Mouse (Mus musculus): ENCODE results near the gene Btnl6.
"Not testable (repeated sequence)": the region's sequence is repeated elsewhere in the genome, so short reads cannot be mapped to it uniquely, and the experiment has no call there.

Gene Btnl6

GRCm38 (mm10) chr17:34517252-34517651 is at the start of gene Btnl6:
TSS of gene Btnl6 (minus strand) at chr17:34517352.
- no peak for DNase-seq (ENCODE audit: low read depth, low spot score)

- no peak for DNase-seq (ENCODE audit: low read depth, low spot score)
Observed at GRCm38 (mm10) chr17:34564796-34565195, 47.6 kb upstream of the Btnl6 start.

GRCm38 (mm10) chr17:34564003-34564421 is 46.9 kb upstream of the Btnl6 start, which contains the start of gene Notch4:
TSS of gene Notch4 (plus strand) at chr17:34564268.
- no peak for DNase-seq (ENCODE audit: low read depth, low spot score)

DNA sequence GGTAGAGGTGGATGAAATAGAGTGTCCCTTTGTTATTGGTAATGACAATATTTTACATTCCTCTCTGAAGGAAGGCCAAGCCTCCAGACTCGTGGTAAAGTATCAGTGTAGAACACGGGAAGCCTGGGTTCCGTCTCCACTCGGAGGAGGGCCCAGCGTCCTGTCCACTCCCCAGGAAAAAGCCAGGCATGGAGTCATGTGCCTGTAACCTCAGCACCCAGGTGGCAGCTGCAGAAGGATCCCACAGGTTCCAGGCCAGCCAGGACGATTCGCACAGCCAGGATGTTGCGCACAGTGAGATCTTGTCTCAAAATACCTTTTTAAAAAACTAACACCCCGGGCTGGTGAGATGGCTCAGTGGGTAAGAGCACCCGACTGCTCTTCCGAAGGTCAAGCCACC is 46.2 kb upstream of the Btnl6 start:
- DNase-seq (ENCODE audit: low read depth, low spot score), result no peak

- peak; percentile 20 for DNase-seq (ENCODE audit: low read depth, low spot score)
Observed at GRCm38 (mm10) chr17:34562595-34562994, 45.4 kb upstream of the Btnl6 start.

GRCm38 (mm10) chr17:34561200-34561599 is 44.0 kb upstream of the Btnl6 start:
- DNase-seq (ENCODE audit: low read depth, low spot score), result no peak

- no peak for DNase-seq (ENCODE audit: low read depth, low spot score)
Observed at GRCm38 (mm10) chr17:34560438-34560837, 43.3 kb upstream of the Btnl6 start.

- no peak for DNase-seq (ENCODE audit: low read depth, low spot score)
Observed at GRCm38 (mm10) chr17:34559895-34560294, 42.7 kb upstream of the Btnl6 start.

DNA sequence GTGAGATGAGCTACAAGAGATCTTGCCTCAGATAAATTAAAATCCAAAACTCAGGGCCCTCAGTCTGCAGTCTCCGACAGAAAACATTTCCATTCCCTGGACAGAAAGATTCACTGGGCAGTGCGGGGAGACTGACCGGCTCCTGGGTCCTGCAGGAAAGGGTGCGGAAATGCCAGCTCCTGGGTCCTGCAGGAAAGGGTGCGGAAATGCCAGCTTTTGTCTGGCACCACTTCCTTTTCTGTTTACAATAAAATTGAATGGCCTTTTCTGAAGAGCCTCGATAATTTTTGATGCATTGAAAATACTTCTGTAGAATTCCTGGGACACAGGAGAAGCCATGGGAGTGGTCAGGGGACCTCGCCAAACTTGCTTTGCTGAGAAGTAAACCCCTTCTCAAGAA is 42.0 kb upstream of the Btnl6 start:
- no peak for DNase-seq (ENCODE audit: low read depth, low spot score)

DNA sequence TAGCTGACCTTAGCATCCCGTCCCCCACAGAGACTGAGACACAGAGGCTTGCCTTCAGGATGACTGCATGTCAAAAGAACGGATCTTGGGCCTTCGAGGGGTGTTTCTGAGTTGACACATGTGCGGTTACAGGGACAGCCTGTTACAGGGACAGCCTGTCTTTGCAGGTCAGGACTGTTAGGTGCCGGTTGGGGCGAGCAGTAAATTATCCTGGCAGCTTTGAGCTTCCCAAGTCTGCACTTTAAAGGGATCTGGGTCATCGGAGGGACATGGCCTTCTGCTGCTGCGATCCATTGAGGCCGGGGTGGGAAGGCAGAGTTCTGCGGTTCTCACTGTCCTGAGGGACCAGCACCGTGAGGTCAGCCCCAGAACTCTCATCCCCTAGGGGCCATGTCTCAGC is 40.3 kb upstream of the Btnl6 start:
- no peak for DNase-seq (ENCODE audit: low read depth, low spot score)

DNA sequence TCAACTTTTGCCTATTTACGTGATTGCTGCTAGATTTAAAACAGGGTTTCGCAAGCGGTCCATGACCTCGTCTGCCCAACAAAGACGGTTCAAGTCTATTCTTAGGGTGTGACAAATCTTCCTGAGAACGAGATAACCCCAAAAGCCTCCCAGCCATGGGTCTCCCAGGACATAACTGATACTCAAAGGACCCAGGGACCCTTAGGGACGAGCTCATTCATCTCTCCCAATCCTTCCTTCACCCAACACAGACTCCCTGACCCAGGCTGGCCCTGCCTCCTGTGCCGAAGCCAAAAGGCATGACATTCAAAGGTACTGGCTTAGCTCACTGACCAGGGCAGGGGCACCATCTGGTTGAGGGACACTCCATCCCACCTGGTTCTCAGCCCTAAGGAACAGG is 39.3 kb upstream of the Btnl6 start:
- no peak for DNase-seq (ENCODE audit: low read depth, low spot score)

- no peak for DNase-seq (ENCODE audit: low read depth, low spot score)
Observed at GRCm38 (mm10) chr17:34555483-34555882, 38.3 kb upstream of the Btnl6 start.

DNA sequence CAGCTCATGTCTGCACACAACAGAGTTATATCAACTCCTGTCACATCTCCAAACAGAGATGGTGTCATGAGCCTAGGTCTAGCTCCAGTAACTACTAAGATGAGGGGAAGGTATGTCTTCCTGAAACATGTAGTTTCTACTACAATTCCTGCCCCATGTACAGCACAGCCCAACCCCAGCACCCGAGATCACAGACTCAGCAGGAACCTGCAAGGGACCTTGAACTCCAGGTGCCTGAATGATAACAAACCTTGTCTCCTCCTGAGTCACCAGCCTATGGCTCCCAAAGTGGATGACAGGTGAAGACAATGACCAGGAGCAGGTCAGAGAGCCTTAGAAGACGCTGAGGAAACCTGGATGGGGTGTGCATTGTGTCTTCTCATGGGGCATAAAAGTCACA is 32.7 kb upstream of the Btnl6 start:
- no peak for DNase-seq (ENCODE audit: low read depth, low spot score)

GRCm38 (mm10) chr17:34549156-34549555 is 32.0 kb upstream of the Btnl6 start:
- no peak for DNase-seq (ENCODE audit: low read depth, low spot score)

GRCm38 (mm10) chr17:34547601-34548000 is 30.4 kb upstream of the Btnl6 start:
- DNase-seq (ENCODE audit: low read depth, low spot score), result no peak

DNA sequence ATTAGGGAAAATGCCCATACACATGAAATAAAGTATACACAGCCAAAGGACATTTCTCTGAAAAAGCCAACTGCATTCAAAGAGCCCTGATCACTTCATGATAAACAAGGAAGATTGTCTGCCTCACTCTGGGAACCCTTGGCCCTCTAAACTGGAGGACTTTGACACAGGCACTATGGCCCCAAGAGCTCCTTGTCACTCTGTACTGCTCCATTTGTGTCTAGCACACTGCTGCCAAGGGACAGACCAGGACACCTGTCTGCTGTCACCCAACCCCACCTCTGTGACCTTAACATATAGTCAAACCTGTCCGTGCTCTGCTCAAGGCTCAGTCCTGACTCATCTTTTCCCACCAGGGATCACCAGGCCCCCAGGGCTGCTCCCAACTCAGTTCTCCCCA is 29.6 kb upstream of the Btnl6 start:
- no peak for DNase-seq (ENCODE audit: low read depth, low spot score)

DNA sequence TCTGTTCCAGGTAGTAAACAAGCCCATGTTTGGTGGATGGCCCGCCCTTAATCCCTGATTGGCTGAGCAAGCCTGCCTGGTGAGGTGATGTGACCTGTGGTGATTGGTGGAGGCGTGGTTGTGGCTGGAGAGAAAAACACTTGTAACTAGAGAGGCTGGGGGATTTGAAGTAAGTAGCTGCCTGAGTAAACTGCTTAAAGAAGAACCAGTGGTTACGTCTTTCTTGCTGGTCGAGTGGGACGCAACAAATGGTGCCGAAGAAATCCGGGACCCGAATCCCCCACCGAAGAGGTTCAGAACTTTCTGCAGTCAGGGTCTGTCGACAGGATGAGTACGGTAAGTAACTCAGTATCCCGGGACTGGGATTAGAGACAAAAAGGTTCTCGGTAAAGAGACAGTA is 26.4 kb upstream of the Btnl6 start:
- DNase-seq (ENCODE audit: low read depth, low spot score), result not testable (repeated sequence)

DNA sequence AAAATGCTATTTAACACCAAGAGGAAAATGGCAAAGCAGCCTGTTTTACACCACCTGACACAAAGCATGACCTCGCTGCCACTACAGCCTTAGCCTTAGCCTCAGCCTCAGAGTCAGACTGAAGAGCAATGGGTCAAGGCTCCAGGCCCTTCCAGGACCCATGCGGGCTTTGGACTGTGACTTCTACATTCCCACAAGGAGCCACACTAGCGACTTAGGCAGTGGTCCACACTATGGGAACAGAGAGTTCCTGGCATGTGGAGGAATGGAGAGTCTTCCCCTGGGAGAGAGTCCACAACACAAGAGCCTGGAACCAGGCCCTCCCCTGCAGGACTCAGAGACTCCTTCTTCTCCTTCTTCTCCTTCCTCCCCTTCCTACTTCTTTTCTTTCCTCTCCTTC is 15.5 kb upstream of the Btnl6 start:
- DNase-seq (ENCODE audit: low read depth, low spot score), result no peak

GRCm38 (mm10) chr17:34519001-34519400 is 1.8 kb upstream of the Btnl6 start:
- DNase-seq (ENCODE audit: low read depth, low spot score), result no peak

- DNase-seq (ENCODE audit: low read depth, low spot score), result not testable (repeated sequence)
Observed at GRCm38 (mm10) chr17:34518571-34518970, 1.4 kb upstream of the Btnl6 start.

DNA sequence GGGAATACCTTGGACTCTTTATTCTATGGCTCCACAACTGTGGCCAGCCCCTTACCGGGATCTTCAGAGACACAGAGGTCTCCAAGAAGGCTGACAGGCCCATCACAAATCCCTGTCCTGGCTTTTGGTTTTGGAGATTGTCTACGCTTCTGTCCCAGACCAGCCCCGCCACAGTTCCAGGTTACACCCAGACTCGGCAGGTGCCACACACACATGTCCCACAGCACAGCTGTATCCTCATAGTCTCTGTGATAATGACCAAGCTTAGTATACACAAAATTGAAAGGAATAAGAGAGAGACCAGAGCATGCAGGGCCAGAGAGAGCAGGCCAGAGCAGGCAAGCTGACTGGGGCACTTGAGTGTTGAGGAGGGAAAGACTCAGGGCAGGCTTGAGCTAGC is 643 bp upstream of the Btnl6 start:
- DNase-seq (ENCODE audit: low read depth, low spot score), result no peak

DNA sequence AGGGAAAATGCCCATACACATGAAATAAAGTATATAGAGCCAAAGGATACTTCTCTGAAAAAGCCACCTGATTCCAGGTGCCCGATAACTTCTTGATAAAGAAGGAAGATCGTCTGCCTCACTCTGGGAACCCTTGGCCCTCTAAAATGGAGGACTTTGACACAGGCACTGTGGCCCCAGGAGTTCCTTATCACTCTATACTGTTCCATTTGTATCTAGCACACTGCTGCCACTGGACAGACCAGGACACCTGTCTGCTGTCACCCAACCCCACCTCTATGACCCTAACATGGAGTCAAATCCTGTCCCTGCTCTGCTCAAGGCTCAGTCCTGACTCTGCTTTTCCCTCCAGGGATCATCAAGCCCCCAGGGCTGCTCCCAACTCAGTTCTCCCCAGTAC is 638 bp downstream of the Btnl6 start:
- no peak for DNase-seq (ENCODE audit: low read depth, low spot score)

DNA sequence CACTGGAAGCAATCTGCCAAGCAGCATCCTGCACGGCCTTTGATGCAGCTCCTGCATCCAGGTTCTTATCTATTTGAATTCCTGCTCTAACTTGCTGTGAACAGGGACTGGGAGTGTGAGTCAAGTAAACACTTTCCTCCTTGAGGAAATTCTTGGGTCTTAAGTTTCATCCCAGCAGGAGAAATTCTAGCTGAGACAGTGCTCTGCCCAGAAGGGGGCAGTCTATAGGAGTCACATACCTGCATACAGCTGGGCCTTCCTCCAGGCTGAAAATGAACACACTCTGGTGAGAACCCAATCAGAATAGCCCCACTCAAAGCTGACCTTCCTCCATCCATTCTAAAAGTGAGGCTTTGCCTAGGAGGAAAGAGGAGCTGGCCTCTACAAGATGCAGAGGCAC is 5.4 kb downstream of the Btnl6 start:
- not testable (repeated sequence) for DNase-seq (ENCODE audit: low read depth, low spot score)

DNA sequence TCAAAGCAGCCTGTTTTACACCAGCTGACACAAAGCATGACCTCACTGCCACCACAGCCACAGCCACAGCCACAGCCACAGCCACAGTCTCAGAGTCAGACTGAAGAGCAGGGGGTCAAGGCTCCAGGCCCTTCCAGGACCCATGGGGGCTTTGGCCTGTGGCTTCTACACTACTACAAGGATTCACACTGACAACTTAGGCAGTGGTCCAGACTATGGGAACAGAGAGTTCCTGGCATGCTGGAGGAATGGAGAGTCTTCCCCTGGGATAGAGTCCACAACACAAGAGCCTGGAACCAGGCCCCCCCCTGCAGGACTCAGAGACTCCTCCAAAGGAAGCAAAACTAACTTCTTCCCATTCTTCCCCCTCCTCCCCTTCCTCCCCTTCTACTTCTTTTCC is 9.6 kb downstream of the Btnl6 start:
- no peak for DNase-seq (ENCODE audit: low read depth, low spot score)

GRCm38 (mm10) chr17:34497726-34498125 is 19.4 kb downstream of the Btnl6 start:
- not testable (repeated sequence) for DNase-seq (ENCODE audit: low read depth, low spot score)

Measured in WW6 (cell line).